Mouse (Mus musculus) thymus, adult 2 months (tissue): Measurements from ENCODE around the gene Tomm5.

Experiments used
- CTCF ChIP-seq: fragments of 200-500 bp; IDR thresholded peaks from 2 replicates; pipeline ENCODE4 v1.5.1; 2012; ENCODE audit warnings: mild to moderate bottlenecking, control low read depth, low read length, moderate library complexity, borderline replicate concordance; ENCODE audit not compliant: control insufficient read depth, poor library complexity, insufficient read depth; ENCODE audit errors: extremely low read depth
- POLR2A ChIP-seq: fragments of 200-500 bp; IDR thresholded peaks from 2 replicates; pipeline ENCODE4 v1.6.1; 2012; ENCODE audit warnings: mild to moderate bottlenecking, low read length, control low read depth, moderate library complexity; ENCODE audit not compliant: control insufficient read depth, poor library complexity, insufficient read depth; ENCODE audit errors: extremely low read depth

- TF ChIP-seq POLR2A (no peak), CTCF (no peak)
These were observed 669 bp upstream of the Tomm5 start for GRCm38 (mm10) chr4:45108456-45109110.
